Mouse (Mus musculus) ES-Bruce4 (cell line): Measurements from ENCODE around the gene Gpr55. TPM values are rescaled to one million over a fixed set of nuclear protein-coding genes. Genes with fewer than 3 reads are reported as not detected.

ENCODE experiments used
- H3K27ac ChIP-seq: 2 replicates; pipeline ENCODE4 v1.5.1; 2012; ENCODE audit warnings: low read length, inconsistent platforms; ENCODE audit not compliant: insufficient read depth
- H3K27me3 ChIP-seq: 2 replicates; pipeline ENCODE4 v1.6.1; 2012; ENCODE audit warnings: mild to moderate bottlenecking, low read length, inconsistent platforms; ENCODE audit not compliant: control insufficient read depth, poor library complexity, insufficient read depth, severe bottlenecking
- H3K36me3 ChIP-seq: 2 replicates; pipeline ENCODE4 v1.6.1; 2012; ENCODE audit warnings: inconsistent platforms, mild to moderate bottlenecking, low read length, moderate library complexity; ENCODE audit not compliant: control insufficient read depth, poor library complexity, insufficient read depth, severe bottlenecking
- H3K4me1 ChIP-seq: one replicate; pipeline ENCODE4 v1.8.1; 2011; ENCODE audit warnings: low read length; ENCODE audit not compliant: control insufficient read depth, insufficient read depth
- H3K4me3 ChIP-seq: 2 replicates; pipeline ENCODE4 v1.5.1; 2011; ENCODE audit warnings: low read depth, mild to moderate bottlenecking, low read length
- H3K9ac ChIP-seq: 2 replicates; pipeline ENCODE4 v1.6.1; 2012; ENCODE audit warnings: low read depth, mild to moderate bottlenecking, inconsistent platforms; ENCODE audit not compliant: poor library complexity, severe bottlenecking
- H3K9me3 ChIP-seq: replicated peaks from 2 replicates; pipeline ENCODE4 v1.6.1; 2012; ENCODE audit warnings: mild to moderate bottlenecking, low read length, inconsistent platforms; ENCODE audit not compliant: control insufficient read depth, poor library complexity, insufficient read depth, severe bottlenecking
- CTCF ChIP-seq: IDR thresholded peaks from one replicate; pipeline ENCODE4 v1.8.1; 2011; ENCODE audit warnings: low read depth, low read length
- EP300 ChIP-seq: IDR thresholded peaks from 2 replicates; pipeline ENCODE4 v1.6.1; 2011; ENCODE audit warnings: low read depth, low read length; ENCODE audit not compliant: insufficient read depth
- POLR2A ChIP-seq: IDR thresholded peaks from one replicate; pipeline ENCODE4 v1.8.1; 2011; ENCODE audit warnings: low read length; ENCODE audit not compliant: insufficient read depth
- polyA plus RNA-seq: library from polyadenylated mRNA; stranded (reverse); fragments of >200 nt; gene quantifications from 2 replicates; pipeline ENCODE4 v1.2.4, GENCODE M21; 2011; ENCODE audit warnings: low read depth; ENCODE audit not compliant: missing spikeins, insufficient read depth, insufficient read length

Gene Gpr55
- polyA plus RNA-seq, 1 experiment, result not detected

DNA sequence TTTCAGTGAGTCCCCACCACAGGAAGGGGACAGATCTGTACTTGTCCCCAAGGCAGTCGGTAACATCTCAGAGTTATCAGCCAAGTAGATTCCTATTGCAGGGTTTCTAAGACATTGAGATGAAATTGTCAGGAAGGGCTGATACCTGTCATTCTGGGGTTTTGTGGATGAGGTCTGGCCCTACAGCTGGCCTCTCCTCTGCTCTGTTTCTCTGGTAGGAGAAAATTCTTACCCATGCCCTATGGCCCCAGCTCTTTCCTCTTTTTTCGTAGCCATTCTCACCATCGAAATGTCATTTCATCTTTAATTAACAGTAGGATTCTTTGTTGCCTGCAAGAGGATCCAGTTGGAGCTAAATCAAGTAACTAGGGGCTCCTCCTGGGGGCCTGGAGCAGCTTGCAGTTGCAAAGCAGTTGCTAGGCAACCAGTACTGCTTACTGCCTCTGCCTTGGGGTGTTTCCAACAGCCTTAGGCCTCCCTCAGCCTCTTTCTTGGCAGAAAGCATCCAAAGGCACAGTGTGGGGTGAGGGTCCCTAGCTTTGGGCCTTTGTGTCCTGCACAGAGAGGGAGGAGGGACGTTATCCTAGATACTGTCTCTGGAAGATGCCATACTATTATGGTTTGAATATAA lies 32.6 kb downstream of the Gpr55 start, which contains the start of gene 4933407L21Rik:
Gene 4933407L21Rik (plus strand): TSS at position 427 of the 631 bp plus-strand sequence.
- Histone ChIP-seq H3K9me3 (no peaks in the 10 kb centered on the region), H3K27ac (no peak within 1 kb of the TSS)

DNA sequence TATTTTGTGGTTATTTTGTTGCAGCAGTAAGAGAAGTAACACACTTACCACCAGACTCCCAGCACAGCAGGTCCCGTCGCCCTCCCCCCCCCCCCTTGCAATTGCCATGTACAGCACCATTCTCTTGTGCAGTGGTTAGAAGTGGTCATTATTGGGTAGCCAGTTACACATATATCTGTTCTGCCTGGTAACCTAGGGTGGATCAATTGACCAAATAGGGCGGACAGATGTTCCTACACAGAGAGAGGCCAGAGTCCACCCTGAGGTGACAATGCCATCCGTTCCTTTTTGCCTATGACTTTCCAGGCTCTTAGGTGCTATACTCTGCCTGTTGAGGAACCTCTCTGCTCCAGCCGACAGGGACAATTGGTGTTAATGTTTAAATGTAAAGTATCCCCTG lies 35.6 kb downstream of the Gpr55 start:
- Histone ChIP-seq H3K4me3 (no peak overlapping the region), H3K36me3 (no peaks in the 10 kb centered on the region), H3K27me3 (no peaks in the 10 kb centered on the region), H3K9ac (no peak overlapping the region), H3K9me3 (no peaks in the 10 kb centered on the region), H3K4me1 (no peaks in the 10 kb centered on the region), H3K27ac (no peak overlapping the region)
- TF ChIP-seq CTCF (no peak), POLR2A (no peak), EP300 (no peak)

More for the DNA sequence above, 32.6 kb downstream of the Gpr55 start, which contains the start of gene 4933407L21Rik:
- H3K27me3 ChIP-seq, result no peaks in the 10 kb centered on the region
- TF ChIP-seq EP300 (no peak), CTCF (no peak), POLR2A (no peak)
- no peaks in the 10 kb centered on the region for H3K4me1 ChIP-seq
- no peaks in the 10 kb centered on the region for H3K36me3 ChIP-seq
- no peak within 1 kb of the TSS for H3K9ac ChIP-seq
- no peak within 1 kb of the TSS for H3K4me3 ChIP-seq

DNA sequence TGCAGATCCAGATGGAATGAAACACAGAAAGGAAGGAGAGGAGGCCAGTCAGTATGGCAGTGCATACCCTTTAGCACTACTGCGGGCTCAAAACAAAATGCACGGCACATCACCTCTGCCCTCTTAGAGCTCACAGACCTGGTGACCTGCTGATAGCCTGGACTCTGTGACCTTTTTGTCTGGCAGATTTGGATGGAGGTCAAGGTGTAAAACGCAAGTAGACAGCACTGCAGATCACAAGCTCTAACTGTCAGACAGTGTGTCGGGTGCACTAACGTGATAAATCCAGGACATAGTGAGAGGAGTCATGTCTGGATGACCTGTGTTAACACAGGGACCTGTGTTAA lies 38.0 kb downstream of the Gpr55 start:
- Histone ChIP-seq H3K36me3 (no peaks in the 10 kb centered on the region), H3K27me3 (no peaks in the 10 kb centered on the region), H3K9me3 (0 out of 2 replicates have a peak, but pooled peaks cover 2% of the 10 kb centered on the region), H3K9ac (no peak overlapping the region), H3K27ac (no peak overlapping the region), H3K4me1 (no peaks in the 10 kb centered on the region), H3K4me3 (no peak overlapping the region)
- TF ChIP-seq EP300, result no peak
- no peak for TF ChIP-seq CTCF
- no peak for TF ChIP-seq POLR2A

DNA sequence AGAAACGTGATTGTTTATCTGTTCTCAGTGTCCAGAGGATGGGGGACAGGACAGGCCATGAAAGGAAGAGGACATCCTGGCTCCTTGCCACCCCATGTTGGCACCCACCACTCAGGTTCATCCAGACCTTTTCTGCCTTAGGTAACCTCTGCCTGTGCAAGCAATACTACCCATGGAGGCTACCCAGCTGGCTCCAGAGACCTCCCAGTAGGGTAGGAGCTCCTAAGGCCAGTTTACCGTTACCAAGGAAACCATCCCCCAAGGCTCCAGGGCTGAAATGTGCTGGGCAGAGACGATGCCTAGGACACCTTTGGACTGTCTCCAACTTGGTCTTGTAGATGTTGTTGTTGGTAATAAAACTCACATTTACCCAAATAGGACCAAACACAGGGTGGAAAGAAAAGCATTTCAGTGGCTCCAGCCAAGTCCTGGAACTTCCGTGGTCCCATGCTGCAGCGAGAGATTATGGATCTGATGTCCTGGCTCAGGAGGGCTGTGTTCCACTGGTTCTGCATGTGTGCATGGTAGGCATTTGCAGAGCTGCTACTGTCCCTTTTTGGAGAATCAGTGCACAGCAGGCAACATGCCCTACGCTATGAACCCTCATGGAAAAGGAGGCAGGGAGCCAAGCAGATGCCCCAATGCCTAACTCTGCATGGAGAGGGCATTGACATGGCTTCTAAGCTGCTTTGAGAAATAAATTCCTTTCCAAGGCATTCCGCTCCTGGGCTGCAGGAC lies 38.5 kb downstream of the Gpr55 start:
- no peaks in the 10 kb centered on the region for H3K27me3 ChIP-seq
- H3K27ac ChIP-seq, result no peak overlapping the region
- no peak overlapping the region for H3K9ac ChIP-seq
- no peak for TF ChIP-seq CTCF
- no peak for TF ChIP-seq EP300
- TF ChIP-seq POLR2A, result no peak
- H3K9me3 ChIP-seq, result 0 out of 2 replicates have a peak, but pooled peaks cover 2% of the 10 kb centered on the region
- H3K4me1 ChIP-seq, result no peaks in the 10 kb centered on the region
- no peak overlapping the region for H3K4me3 ChIP-seq
- H3K36me3 ChIP-seq, result no peaks in the 10 kb centered on the region

DNA sequence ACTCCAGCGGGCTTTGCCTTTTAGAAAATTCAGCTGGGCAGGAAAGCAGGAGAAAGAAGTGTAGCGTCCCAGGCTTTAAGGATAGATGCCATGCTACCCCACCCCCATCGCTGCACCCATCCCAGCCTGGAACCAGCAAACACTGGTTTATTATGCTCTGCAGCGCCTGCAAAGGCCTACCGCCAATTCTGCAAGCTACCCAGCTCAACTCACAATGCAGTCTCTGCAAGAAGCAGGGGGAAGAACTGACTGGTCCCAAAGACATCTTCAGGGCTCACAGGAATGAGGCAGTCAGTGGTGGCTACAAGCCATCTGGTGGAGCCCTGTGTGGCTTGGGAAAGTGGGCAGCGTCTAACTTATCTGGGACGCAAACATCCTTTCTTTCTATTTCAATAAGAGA lies 39.1 kb downstream of the Gpr55 start:
- Histone ChIP-seq H3K9me3 (0 out of 2 replicates have a peak, but pooled peaks cover 2% of the 10 kb centered on the region), H3K4me3 (no peak overlapping the region)
- no peak for TF ChIP-seq EP300
- no peak for TF ChIP-seq CTCF
- TF ChIP-seq POLR2A, result no peak

DNA sequence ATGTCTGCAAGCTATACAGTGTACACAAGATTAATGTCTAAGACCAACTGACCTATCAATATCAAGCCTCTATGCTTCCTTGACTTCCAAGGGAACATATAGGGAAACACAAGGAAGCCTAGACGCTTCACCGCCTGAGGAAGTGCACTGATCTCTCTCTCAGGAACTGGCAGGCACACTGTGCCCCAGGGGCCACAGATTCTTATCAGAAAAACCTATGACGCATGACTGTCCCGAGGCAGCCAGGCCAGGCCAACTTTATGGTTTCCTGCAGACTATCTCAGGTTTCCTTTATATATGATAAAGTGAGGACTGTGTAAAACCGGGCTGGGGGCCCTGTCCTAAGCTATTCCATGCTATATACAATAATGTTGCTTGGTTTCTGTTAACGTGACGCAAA lies 41.2 kb downstream of the Gpr55 start:
- H3K9ac ChIP-seq, result no peak overlapping the region
- no peaks in the 10 kb centered on the region for H3K36me3 ChIP-seq
- H3K9me3 ChIP-seq, result 0 out of 2 replicates have a peak, but pooled peaks cover 2% of the 10 kb centered on the region
- TF ChIP-seq EP300 (no peak), POLR2A (no peak), CTCF (no peak)
- H3K27me3 ChIP-seq, result no peaks in the 10 kb centered on the region
- no peaks in the 10 kb centered on the region for H3K4me1 ChIP-seq
- H3K27ac ChIP-seq, result no peak overlapping the region
- no peak overlapping the region for H3K4me3 ChIP-seq

More for the DNA sequence above, 39.1 kb downstream of the Gpr55 start:
- H3K27ac ChIP-seq, result no peak overlapping the region
- H3K36me3 ChIP-seq, result no peaks in the 10 kb centered on the region
- no peaks in the 10 kb centered on the region for H3K4me1 ChIP-seq
- no peak overlapping the region for H3K9ac ChIP-seq
- no peaks in the 10 kb centered on the region for H3K27me3 ChIP-seq
